Mouse (Mus musculus) heart, embryonic 16.5 days (tissue): ENCODE results near the gene Lrfn3. TPM values are rescaled to one million over a fixed set of nuclear protein-coding genes. Genes with fewer than 3 reads are reported as not detected.

Source experiments
- ATAC-seq: fragments of 200-750 bp; cut with Nextera tagmentation; replicated peaks from 2 replicates; pipeline ENCODE4 v1.8.0; 2017; ENCODE audit warnings: moderate number of reproducible peaks; ENCODE audit not compliant: insufficient read depth, low FRiP score; ENCODE audit errors: extremely low read depth
- H3K27ac ChIP-seq: fragments of 300-500 bp; sonication (generic); 2 replicates; pipeline ENCODE4 v1.5.1; 2014; ENCODE audit warnings: mild to moderate bottlenecking, low read length, control low read depth, moderate library complexity
- H3K27me3 ChIP-seq: fragments of 300-500 bp; sonication (generic); 2 replicates; pipeline ENCODE4 v1.6.1; 2014; ENCODE audit warnings: low read length, mixed read lengths; ENCODE audit not compliant: control insufficient read depth, insufficient read depth
- H3K36me3 ChIP-seq: fragments of 300-500 bp; sonication (generic); 2 replicates; pipeline ENCODE4 v1.6.1; 2014; ENCODE audit not compliant: control insufficient read depth, insufficient read depth
- H3K4me1 ChIP-seq: fragments of 300-500 bp; sonication (generic); 2 replicates; pipeline ENCODE4 v1.6.1; 2014; ENCODE audit warnings: low read length, mixed read lengths; ENCODE audit not compliant: control insufficient read depth, insufficient read depth
- H3K4me2 ChIP-seq: fragments of 300-500 bp; sonication (generic); 2 replicates; pipeline ENCODE4 v1.6.1; 2014; ENCODE audit warnings: low read depth, mild to moderate bottlenecking, control low read depth, low read length
- H3K4me3 ChIP-seq: fragments of 300-500 bp; sonication (generic); 2 replicates; pipeline ENCODE4 v1.5.1; 2014; ENCODE audit warnings: mild to moderate bottlenecking, control low read depth, low read length
- H3K9ac ChIP-seq: fragments of 300-500 bp; sonication (generic); 2 replicates; pipeline ENCODE4 v1.6.1; 2014; ENCODE audit warnings: low read length, control low read depth
- H3K9me3 ChIP-seq: fragments of 300-500 bp; sonication (generic); replicated peaks from 2 replicates; pipeline ENCODE4 v1.6.1; 2016; ENCODE audit warnings: low read length; ENCODE audit not compliant: control insufficient read depth
- WGBS: fragments of 180-500 bp; shearing (Covaris S2); extraction: QIAGEN DNeasy Blood & Tissue Kit; methylation state at CpG from one replicate; pipeline ENCODE4 v1.1.7; 2014; 5-methylcytosine and 5-hydroxymethylcytosine counted together
- polyA plus RNA-seq: library from polyadenylated mRNA; unstranded; fragments of >200 nt; fragmentation: Nextera tagmentation; extraction: Ambion mirVana; gene quantifications from 2 replicates; pipeline ENCODE4 v1.2.1, GENCODE M21; 2015

The Lrfn3 gene
- polyA plus RNA-seq = 1.2 and 1.4 TPM in 2 replicates

DNA sequence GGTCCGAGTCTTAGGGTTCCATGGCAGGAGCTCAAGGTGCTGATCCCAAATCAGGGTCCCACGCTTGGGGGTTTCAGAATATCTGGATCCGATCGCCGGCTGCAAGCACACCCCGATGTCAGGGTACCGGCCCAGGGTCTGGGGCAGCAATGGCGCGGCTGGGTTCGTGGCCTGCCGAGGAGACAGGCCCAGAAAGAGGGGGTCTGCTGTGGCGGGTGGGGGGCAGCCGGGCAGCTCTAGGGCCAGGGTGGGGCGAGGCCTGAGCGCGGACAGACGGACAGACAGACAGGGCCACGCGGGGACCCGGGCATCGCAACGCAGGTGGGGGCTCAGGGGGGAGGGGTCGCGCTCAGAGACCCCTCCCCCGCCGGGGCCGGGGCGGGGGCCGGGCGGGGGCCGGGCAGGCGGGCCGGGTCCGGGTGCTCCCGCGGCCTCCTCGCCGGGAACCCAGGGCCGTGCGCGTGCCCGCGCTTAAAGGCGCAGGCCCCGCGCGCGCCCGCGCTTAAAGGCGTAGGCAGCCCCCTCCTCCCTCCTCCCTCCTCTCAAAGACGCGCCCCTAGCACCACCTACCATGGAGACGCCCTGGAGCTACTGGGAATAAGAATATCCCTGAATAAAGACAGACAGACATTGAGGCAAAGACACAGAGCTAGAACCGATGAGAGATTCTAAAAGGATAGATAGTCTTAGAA, at the start of gene Lrfn3:
TSS of gene Lrfn3 (minus strand) at position 121 of the 692 bp plus-strand sequence.
- no peak within 1 kb of the TSS for H3K27ac ChIP-seq
- peaks cover 7% of the 10 kb centered on the region; the same call in 1 of the 2 replicates for H3K4me1 ChIP-seq
- H3K27me3 ChIP-seq = peaks cover 18% of the 10 kb centered on the region
- ATAC-seq = no peak; the same call in 1 of the 2 replicates
- 2% methylated on average over 44 of the region's 55 CpGs for WGBS
- peak within 1 kb of the TSS; percentile 80 for H3K9ac ChIP-seq
- no peaks in the 10 kb centered on the region; the same call in 1 of the 2 replicates for H3K36me3 ChIP-seq
- peak within 1 kb of the TSS; percentile 89 for H3K4me2 ChIP-seq
- no peaks in the 10 kb centered on the region for H3K9me3 ChIP-seq
- H3K4me3 ChIP-seq = peak within 1 kb of the TSS; percentile 68

DNA sequence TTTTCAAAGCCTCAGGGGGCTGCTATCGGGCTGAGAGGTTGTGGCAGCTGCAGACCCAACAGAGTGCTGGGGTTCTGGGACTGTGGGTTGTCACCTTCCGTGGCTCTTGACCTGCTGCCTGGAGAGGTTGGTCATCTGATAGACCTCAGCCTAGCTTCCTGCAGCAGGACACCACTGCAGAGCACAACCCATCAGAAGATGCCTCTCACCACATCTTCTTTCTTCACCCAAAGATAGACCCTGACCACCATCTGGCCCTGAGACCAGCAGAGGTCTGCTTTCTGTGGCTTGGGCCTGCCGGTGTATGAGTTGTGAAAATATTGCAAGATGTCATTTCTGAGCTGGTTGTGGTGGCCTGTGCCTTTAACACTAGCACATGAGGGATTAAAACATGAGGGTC, 48.5 kb upstream of the Lrfn3 start:
- no peaks in the 10 kb centered on the region for H3K27me3 ChIP-seq
- no peak overlapping the region for H3K4me3 ChIP-seq
- H3K4me1 ChIP-seq = no peaks in the 10 kb centered on the region
- no peak overlapping the region for H3K4me2 ChIP-seq
- H3K9me3 ChIP-seq = no peaks in the 10 kb centered on the region
- no peaks in the 10 kb centered on the region for H3K36me3 ChIP-seq
- H3K27ac ChIP-seq = no peak overlapping the region
- H3K9ac ChIP-seq = no peak overlapping the region
- WGBS = 54% methylated on average over 3 of the region's 3 CpGs
- no peak for ATAC-seq

DNA sequence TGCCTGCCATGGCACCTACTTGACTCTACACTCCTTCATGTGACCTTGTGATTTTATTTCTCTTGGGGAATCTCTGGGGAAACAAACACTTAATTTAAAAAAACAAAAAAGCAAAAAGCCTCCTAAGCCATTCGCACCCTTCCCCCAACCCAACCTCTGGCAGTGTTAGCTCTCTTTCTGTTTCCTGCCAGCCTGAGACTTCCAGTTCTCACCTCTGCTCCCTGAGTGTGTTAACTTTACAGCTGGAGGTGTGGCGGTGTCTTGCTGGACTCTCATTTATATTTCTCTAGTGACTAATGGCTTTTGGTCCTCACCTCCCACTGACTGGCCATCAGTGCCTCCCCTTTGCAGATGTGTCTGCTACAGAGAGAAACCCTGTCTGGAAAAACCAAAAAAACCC, 47.2 kb upstream of the Lrfn3 start:
- Histone ChIP-seq H3K4me1 (no peaks in the 10 kb centered on the region), H3K4me2 (no peak overlapping the region), H3K4me3 (no peak overlapping the region), H3K36me3 (no peaks in the 10 kb centered on the region), H3K9me3 (no peaks in the 10 kb centered on the region), H3K9ac (no peak overlapping the region), H3K27ac (no peak overlapping the region), H3K27me3 (no peaks in the 10 kb centered on the region)
- no peak for ATAC-seq
- WGBS = 52% methylated on average over 2 of the region's 2 CpGs

DNA sequence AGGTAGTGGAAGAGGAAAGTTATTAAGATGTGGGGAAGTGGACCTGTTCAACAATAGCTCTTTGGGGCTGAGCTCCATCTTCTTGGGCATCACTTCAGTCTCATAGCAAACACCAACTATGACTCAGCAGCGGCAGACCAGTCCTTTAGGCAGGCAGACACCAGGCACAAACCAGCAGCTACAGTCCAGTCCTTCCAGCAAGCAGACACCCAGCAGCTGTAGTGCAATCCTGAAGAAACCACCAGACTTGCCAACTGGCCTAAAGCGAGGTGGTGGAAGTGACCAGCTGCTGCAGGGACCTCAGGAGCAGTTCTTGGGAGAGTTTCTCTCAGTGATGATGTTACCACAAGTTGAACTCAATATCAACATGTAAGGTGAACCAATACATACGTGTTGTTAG, 46.1 kb upstream of the Lrfn3 start:
- H3K4me2 ChIP-seq = no peak overlapping the region
- H3K27ac ChIP-seq = no peak overlapping the region
- no peaks in the 10 kb centered on the region for H3K4me1 ChIP-seq
- H3K4me3 ChIP-seq = no peak overlapping the region
- no peaks in the 10 kb centered on the region for H3K27me3 ChIP-seq
- no peak overlapping the region for H3K9ac ChIP-seq
- 72% methylated on average over 3 of the region's 3 CpGs for WGBS
- H3K9me3 ChIP-seq = no peaks in the 10 kb centered on the region
- H3K36me3 ChIP-seq = no peaks in the 10 kb centered on the region
- ATAC-seq = no peak

DNA sequence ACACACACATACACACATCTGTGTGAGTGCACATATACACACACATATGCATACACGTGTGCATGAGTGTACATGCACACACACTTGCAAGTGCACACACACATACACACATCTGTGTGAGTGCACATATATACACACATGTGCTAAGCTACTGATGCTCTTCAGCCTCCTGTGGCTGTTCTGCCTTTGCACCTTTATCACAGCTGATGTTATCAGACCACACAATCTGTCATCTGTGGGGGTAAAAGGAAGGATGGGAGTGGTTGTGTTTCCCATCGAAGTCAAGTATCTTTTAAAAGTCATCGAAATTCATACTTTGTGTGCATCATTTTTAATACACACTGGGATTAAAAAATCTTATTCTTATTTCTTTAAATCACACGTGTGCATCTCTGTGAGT, 39.8 kb upstream of the Lrfn3 start:
- WGBS = 61% methylated on average over 4 of the region's 4 CpGs
- Histone ChIP-seq H3K27me3 (no peaks in the 10 kb centered on the region), H3K4me2 (no peak overlapping the region), H3K9me3 (no peaks in the 10 kb centered on the region), H3K4me3 (no peak overlapping the region), H3K4me1 (no peaks in the 10 kb centered on the region), H3K36me3 (no peaks in the 10 kb centered on the region), H3K9ac (no peak overlapping the region), H3K27ac (no peak overlapping the region)
- ATAC-seq = no peak

DNA sequence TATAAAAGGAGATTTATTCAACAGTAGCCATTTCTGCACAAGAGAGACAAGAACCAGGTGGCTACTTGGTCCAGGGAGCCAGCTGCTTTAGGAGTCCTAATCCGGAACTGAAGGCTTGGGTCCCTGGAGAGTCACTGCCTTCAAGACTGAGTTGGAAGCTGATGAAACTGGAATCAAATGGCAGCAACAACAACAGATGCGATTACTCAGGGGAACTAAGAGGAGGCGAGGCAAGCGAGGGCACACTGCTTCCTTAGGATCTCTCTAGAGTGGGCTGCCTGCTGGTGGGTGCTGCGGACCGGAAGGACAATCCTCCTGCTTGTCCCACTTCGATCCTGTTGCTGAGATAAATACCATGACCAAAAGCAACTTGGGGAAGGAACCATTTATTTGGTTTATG, 37.1 kb upstream of the Lrfn3 start:
- Histone ChIP-seq H3K4me3 (no peak overlapping the region), H3K9me3 (no peaks in the 10 kb centered on the region), H3K36me3 (no peaks in the 10 kb centered on the region), H3K4me2 (no peak overlapping the region), H3K4me1 (no peaks in the 10 kb centered on the region), H3K27me3 (no peaks in the 10 kb centered on the region), H3K27ac (no peak overlapping the region), H3K9ac (no peak overlapping the region)
- 53% methylated on average over 7 of the region's 7 CpGs for WGBS
- no peak for ATAC-seq

DNA sequence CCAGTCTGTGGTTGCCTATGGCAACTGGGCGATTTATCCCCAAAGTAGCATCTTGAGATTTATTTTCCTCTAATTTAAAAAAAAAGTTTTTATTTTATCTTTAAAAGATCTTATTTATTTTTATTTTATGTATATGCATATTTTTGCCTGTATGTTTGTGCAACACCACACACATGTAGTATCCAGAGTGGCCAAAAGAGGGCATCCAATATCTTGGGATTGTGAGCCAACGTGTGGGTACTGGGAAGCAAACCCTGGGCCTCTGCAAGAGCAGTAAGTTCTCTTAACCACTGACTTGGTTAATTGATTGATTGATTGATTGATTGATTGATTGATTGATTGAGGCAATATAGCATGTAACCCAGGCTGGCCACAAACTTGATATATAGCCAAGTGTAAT, 32.3 kb upstream of the Lrfn3 start:
- Histone ChIP-seq H3K4me2 (peak overlapping the region; percentile 36; the same call in 1 of the 2 replicates), H3K36me3 (no peaks in the 10 kb centered on the region), H3K27ac (peak overlapping the region; percentile 61; the same call in 1 of the 2 replicates), H3K4me3 (no peak overlapping the region), H3K9me3 (no peaks in the 10 kb centered on the region), H3K27me3 (no peaks in the 10 kb centered on the region), H3K4me1 (no peaks in the 10 kb centered on the region), H3K9ac (no peak overlapping the region)
- WGBS = 38% methylated on average over 2 of the region's 2 CpGs
- no peak for ATAC-seq

DNA sequence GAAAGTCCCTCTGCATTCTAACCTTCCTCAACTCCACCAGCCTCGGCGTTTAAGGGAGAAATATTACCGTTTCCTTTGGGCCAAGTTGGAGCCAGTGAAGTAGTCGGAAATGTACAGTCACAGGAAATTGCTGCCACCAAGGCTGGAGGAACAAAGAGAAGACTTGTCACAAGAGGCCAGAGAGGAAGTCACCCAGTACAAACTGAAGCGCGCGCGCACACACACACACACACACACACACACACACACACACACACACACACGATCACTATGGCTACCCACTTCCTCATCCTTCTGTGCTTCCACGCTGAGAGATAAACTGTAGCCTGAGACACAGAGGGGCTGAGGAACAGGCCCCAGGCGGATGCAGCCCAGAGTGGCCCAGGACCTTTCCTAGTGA, 31.8 kb upstream of the Lrfn3 start:
- Histone ChIP-seq H3K27ac (peak overlapping the region; percentile 69), H3K4me2 (peak overlapping the region; percentile 36; the same call in 1 of the 2 replicates), H3K36me3 (no peaks in the 10 kb centered on the region), H3K9ac (no peak overlapping the region), H3K4me3 (no peak overlapping the region), H3K27me3 (no peaks in the 10 kb centered on the region), H3K9me3 (no peaks in the 10 kb centered on the region), H3K4me1 (no peaks in the 10 kb centered on the region)
- WGBS = 57% methylated on average over 11 of the region's 11 CpGs
- ATAC-seq = peak; percentile 83

DNA sequence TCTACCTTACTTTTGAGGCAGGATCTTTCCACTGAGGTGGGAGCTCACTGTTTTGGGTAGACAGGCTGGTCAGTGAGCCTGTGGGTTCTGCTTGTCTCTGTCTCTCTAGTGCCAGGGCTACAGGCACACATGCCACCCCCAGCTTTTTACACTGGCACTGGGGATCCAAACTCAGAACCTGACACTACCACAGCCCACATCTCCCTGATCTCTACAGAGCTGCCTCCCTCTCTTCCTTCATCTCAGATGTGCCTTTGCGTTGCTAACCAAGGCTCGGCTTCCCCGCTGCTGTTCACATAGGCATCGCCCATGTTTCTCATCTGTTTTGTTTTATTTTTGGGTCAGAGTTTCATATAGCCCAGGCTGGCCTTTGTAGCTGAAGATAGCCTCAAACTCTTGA, 31.1 kb upstream of the Lrfn3 start:
- Histone ChIP-seq H3K9me3 (no peaks in the 10 kb centered on the region), H3K27me3 (no peaks in the 10 kb centered on the region), H3K4me3 (no peak overlapping the region), H3K4me1 (no peaks in the 10 kb centered on the region), H3K27ac (peak overlapping the region; percentile 69), H3K36me3 (no peaks in the 10 kb centered on the region), H3K4me2 (peak overlapping the region; percentile 15; the same call in 1 of the 2 replicates), H3K9ac (peak overlapping the region; percentile 41; the same call in 1 of the 2 replicates)
- 76% methylated on average over 4 of the region's 4 CpGs for WGBS
- ATAC-seq = no peak
